Mouse (Mus musculus) neural tube, embryonic 13.5 days (tissue): ENCODE data around the gene Specc1l. TPM values are rescaled to one million over a fixed set of nuclear protein-coding genes. Genes with fewer than 3 reads are reported as not detected.

Source experiments
- ATAC-seq: fragments of 200-750 bp; cut with Nextera tagmentation; 2 replicates; pipeline ENCODE4 v1.8.0; 2017; ENCODE audit warnings: low read depth, mild to moderate bottlenecking, moderate TSS enrichment, moderate library complexity
- H3K27ac ChIP-seq: fragments of 300-500 bp; sonication (generic); replicated peaks from 2 replicates; pipeline ENCODE4 v1.5.1; 2015; ENCODE audit warnings: moderate library complexity, mild to moderate bottlenecking, inconsistent platforms
- H3K27me3 ChIP-seq: fragments of 300-500 bp; sonication (generic); 2 replicates; pipeline ENCODE4 v1.6.1; 2015; ENCODE audit warnings: mild to moderate bottlenecking, inconsistent platforms
- H3K36me3 ChIP-seq: fragments of 300-500 bp; sonication (generic); 2 replicates; pipeline ENCODE4 v1.6.1; 2015; ENCODE audit warnings: mild to moderate bottlenecking, inconsistent platforms
- H3K4me1 ChIP-seq: fragments of 300-500 bp; sonication (generic); replicated peaks from 2 replicates; pipeline ENCODE4 v1.6.1; 2015; ENCODE audit warnings: inconsistent platforms
- H3K4me2 ChIP-seq: fragments of 300-500 bp; sonication (generic); 2 replicates; pipeline ENCODE4 v1.6.1; 2015; ENCODE audit warnings: inconsistent platforms, mild to moderate bottlenecking, moderate library complexity
- H3K4me3 ChIP-seq: fragments of 300-500 bp; sonication (generic); 2 replicates; pipeline ENCODE4 v1.5.1; 2015; ENCODE audit warnings: mild to moderate bottlenecking, inconsistent platforms
- H3K9ac ChIP-seq: fragments of 300-500 bp; sonication (generic); 2 replicates; pipeline ENCODE4 v1.6.1; 2015; ENCODE audit warnings: moderate library complexity, mild to moderate bottlenecking, inconsistent platforms
- H3K9me3 ChIP-seq: fragments of 300-500 bp; sonication (generic); 2 replicates; pipeline ENCODE4 v1.6.1; 2016; ENCODE audit warnings: inconsistent platforms
- WGBS: fragments of 180-500 bp; shearing (Covaris S2); methylation state at CpG from one replicate; pipeline ENCODE4 v1.1.7; 2015; 5-methylcytosine and 5-hydroxymethylcytosine counted together
- polyA plus RNA-seq: library from polyadenylated mRNA; unstranded; fragments of >200 nt; fragmentation: Nextera tagmentation; extraction: Ambion mirVana; gene quantifications from 2 replicates; pipeline ENCODE4 v1.2.1, GENCODE M21; 2015

The Specc1l gene
- polyA plus RNA-seq, 1 experiment from 2014 or later = 28.3 TPM

- Histone ChIP-seq H3K9me3 (no peaks in the 10 kb centered on the region), H3K27me3 (peaks cover 25% of the 10 kb centered on the region), H3K4me3 (no peak overlapping the region), H3K4me1 (0 out of 2 replicates have a peak, but pooled peaks cover 10% of the 10 kb centered on the region), H3K4me2 (no peak overlapping the region), H3K36me3 (no peaks in the 10 kb centered on the region), H3K9ac (no peak overlapping the region), H3K27ac (no peak overlapping the region)
- WGBS = 65% methylated on average over 6 of the region's 6 CpGs
- no peak for ATAC-seq
Observed at GRCm38 (mm10) chr10:75322966-75323365, 111.1 kb downstream of the Specc1l start.

- Histone ChIP-seq H3K4me2 (no peak overlapping the region), H3K36me3 (no peaks in the 10 kb centered on the region), H3K4me1 (0 out of 2 replicates have a peak, but pooled peaks cover 13% of the 10 kb centered on the region), H3K9ac (no peak overlapping the region), H3K27me3 (peaks cover 15% of the 10 kb centered on the region), H3K9me3 (no peaks in the 10 kb centered on the region), H3K27ac (no peak overlapping the region), H3K4me3 (no peak overlapping the region)
- no peak for ATAC-seq
- 92% methylated on average over 8 of the region's 8 CpGs for WGBS
Observed at GRCm38 (mm10) chr10:75323986-75324385, 112.1 kb downstream of the Specc1l start.

GRCm38 (mm10) chr10:75324391-75324790 is 112.5 kb downstream of the Specc1l start:
- H3K9ac ChIP-seq = no peak overlapping the region
- no peaks in the 10 kb centered on the region for H3K36me3 ChIP-seq
- 0 out of 2 replicates have a peak, but pooled peaks cover 13% of the 10 kb centered on the region for H3K4me1 ChIP-seq
- no peak for ATAC-seq
- 70% methylated on average over 10 of the region's 10 CpGs for WGBS
- no peaks in the 10 kb centered on the region for H3K9me3 ChIP-seq
- peaks cover 11% of the 10 kb centered on the region for H3K27me3 ChIP-seq
- H3K4me3 ChIP-seq = no peak overlapping the region
- H3K27ac ChIP-seq = no peak overlapping the region
- H3K4me2 ChIP-seq = no peak overlapping the region

GRCm38 (mm10) chr10:75325821-75326220 is 113.9 kb downstream of the Specc1l start:
- no peaks in the 10 kb centered on the region for H3K36me3 ChIP-seq
- no peak for ATAC-seq
- WGBS = 95% methylated on average over 23 of the region's 23 CpGs
- no peak overlapping the region for H3K27ac ChIP-seq
- H3K4me1 ChIP-seq = 0 out of 2 replicates have a peak, but pooled peaks cover 13% of the 10 kb centered on the region
- no peak overlapping the region for H3K4me3 ChIP-seq
- no peak overlapping the region for H3K4me2 ChIP-seq
- no peaks in the 10 kb centered on the region for H3K27me3 ChIP-seq
- H3K9ac ChIP-seq = no peak overlapping the region
- H3K9me3 ChIP-seq = no peaks in the 10 kb centered on the region

DNA sequence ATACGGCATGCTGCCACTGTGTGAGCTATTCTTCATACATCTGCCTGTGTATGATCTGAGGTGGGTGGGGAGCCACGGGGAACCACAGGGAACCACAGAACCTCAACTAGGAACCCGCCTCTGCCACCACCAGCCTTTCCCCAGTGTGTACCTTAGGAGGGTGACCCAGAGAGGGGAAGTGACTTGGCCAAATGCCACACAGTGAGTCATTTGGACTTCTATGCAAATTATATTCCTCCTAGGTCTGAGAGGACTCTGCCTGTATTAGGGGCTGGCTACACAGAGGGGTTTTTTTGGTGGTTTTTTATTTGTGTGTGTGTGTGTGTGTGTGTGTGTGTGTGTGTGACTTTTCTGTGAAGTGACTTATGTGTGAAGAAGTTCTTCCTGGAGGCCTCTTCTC is 114.7 kb downstream of the Specc1l start:
- Histone ChIP-seq H3K27me3 (no peaks in the 10 kb centered on the region), H3K36me3 (no peaks in the 10 kb centered on the region), H3K4me1 (0 out of 2 replicates have a peak, but pooled peaks cover 13% of the 10 kb centered on the region), H3K9ac (no peak overlapping the region), H3K27ac (no peak overlapping the region), H3K4me3 (no peak overlapping the region), H3K9me3 (no peaks in the 10 kb centered on the region), H3K4me2 (no peak overlapping the region)
- no peak for ATAC-seq
- WGBS = 79% methylated on average over 3 of the region's 3 CpGs

- Histone ChIP-seq H3K9me3 (no peaks in the 10 kb centered on the region), H3K27me3 (no peaks in the 10 kb centered on the region), H3K4me3 (no peak overlapping the region), H3K4me1 (0 out of 2 replicates have a peak, but pooled peaks cover 13% of the 10 kb centered on the region), H3K9ac (no peak overlapping the region), H3K4me2 (no peak overlapping the region), H3K36me3 (no peaks in the 10 kb centered on the region), H3K27ac (no peak overlapping the region)
- ATAC-seq = no peak
- WGBS = 82% methylated on average over 11 of the region's 11 CpGs
Observed at GRCm38 (mm10) chr10:75327081-75327480, 115.2 kb downstream of the Specc1l start.

GRCm38 (mm10) chr10:75328201-75328704 is 116.4 kb downstream of the Specc1l start:
- no peaks in the 10 kb centered on the region for H3K36me3 ChIP-seq
- H3K9me3 ChIP-seq = no peaks in the 10 kb centered on the region
- ATAC-seq = no peak
- 27% methylated on average over 4 of the region's 4 CpGs for WGBS
- no peak overlapping the region for H3K27ac ChIP-seq
- H3K4me1 ChIP-seq = 0 out of 2 replicates have a peak, but pooled peaks cover 10% of the 10 kb centered on the region
- H3K4me2 ChIP-seq = no peak overlapping the region
- H3K27me3 ChIP-seq = no peaks in the 10 kb centered on the region
- H3K4me3 ChIP-seq = no peak overlapping the region
- no peak overlapping the region for H3K9ac ChIP-seq

DNA sequence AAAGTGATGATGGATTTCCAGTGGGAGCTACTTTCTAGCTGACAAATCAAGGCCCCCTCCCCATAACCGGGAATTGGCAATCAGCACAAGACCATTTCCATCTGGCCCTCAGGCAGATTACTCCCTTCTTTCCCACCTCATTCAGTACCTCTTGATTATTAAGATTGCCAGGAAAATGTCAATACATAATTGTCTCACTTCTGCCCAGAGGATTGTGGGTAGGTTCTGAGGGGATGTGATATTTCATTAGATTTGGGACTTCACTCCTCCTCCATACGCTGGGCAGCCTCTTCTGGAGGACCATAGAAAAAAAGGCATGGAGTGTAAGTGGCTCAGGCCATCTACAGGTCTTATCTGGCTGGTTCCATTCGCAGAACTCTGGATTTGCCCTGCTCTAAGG is 120.4 kb downstream of the Specc1l start:
- H3K27me3 ChIP-seq = no peaks in the 10 kb centered on the region
- H3K4me3 ChIP-seq = no peak overlapping the region
- peaks cover 7% of the 10 kb centered on the region; the same call in 1 of the 2 replicates for H3K4me1 ChIP-seq
- H3K36me3 ChIP-seq = no peaks in the 10 kb centered on the region
- no peak overlapping the region for H3K4me2 ChIP-seq
- no peak for ATAC-seq
- no peaks in the 10 kb centered on the region for H3K9me3 ChIP-seq
- H3K27ac ChIP-seq = no peak overlapping the region
- H3K9ac ChIP-seq = no peak overlapping the region
- WGBS = 88% methylated on average over 3 of the region's 3 CpGs

- Histone ChIP-seq H3K36me3 (no peaks in the 10 kb centered on the region), H3K4me2 (no peak overlapping the region), H3K4me1 (no peaks in the 10 kb centered on the region; the same call in 1 of the 2 replicates), H3K9me3 (no peaks in the 10 kb centered on the region), H3K9ac (no peak overlapping the region), H3K27ac (no peak overlapping the region), H3K27me3 (no peaks in the 10 kb centered on the region), H3K4me3 (no peak overlapping the region)
- 93% methylated on average over 23 of the region's 23 CpGs for WGBS
- ATAC-seq = no peak
Observed at GRCm38 (mm10) chr10:75333176-75333776, 121.4 kb downstream of the Specc1l start.

GRCm38 (mm10) chr10:75334175-75334574 is 122.3 kb downstream of the Specc1l start:
- H3K27ac ChIP-seq = no peak overlapping the region
- H3K27me3 ChIP-seq = no peaks in the 10 kb centered on the region
- 70% methylated on average over 7 of the region's 7 CpGs for WGBS
- no peak overlapping the region for H3K4me3 ChIP-seq
- H3K4me2 ChIP-seq = no peak overlapping the region
- H3K9ac ChIP-seq = no peak overlapping the region
- H3K9me3 ChIP-seq = no peaks in the 10 kb centered on the region
- no peaks in the 10 kb centered on the region for H3K36me3 ChIP-seq
- ATAC-seq = no peak
- H3K4me1 ChIP-seq = no peaks in the 10 kb centered on the region; the same call in 1 of the 2 replicates

- Histone ChIP-seq H3K9ac (no peak overlapping the region), H3K27me3 (no peaks in the 10 kb centered on the region), H3K27ac (no peak overlapping the region), H3K4me3 (no peak overlapping the region), H3K4me2 (no peak overlapping the region), H3K36me3 (no peaks in the 10 kb centered on the region), H3K9me3 (no peaks in the 10 kb centered on the region), H3K4me1 (no peaks in the 10 kb centered on the region; the same call in 1 of the 2 replicates)
- WGBS = 92% methylated on average over 6 of the region's 6 CpGs
- no peak for ATAC-seq
Observed at GRCm38 (mm10) chr10:75335075-75335474, 123.2 kb downstream of the Specc1l start.

DNA sequence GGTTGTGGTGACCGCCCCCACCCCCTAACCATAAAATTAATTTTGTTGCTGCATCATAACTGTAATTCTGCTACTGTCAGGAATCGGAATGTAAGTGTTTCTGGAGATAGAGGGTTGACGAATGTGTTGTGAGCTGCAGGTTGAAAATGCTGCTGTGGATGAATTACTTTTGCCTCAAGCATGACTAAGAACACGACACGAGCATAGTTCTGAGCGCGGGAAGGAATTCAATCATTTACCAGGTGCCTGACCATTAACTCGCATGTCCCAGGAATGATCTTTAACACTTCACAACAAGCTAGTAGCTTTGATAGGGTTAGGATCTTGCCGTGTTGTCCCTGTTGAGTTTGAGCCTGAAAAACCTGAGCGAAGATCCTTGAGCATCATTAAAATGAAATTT is 125.4 kb downstream of the Specc1l start:
- Histone ChIP-seq H3K27ac (no peak overlapping the region), H3K9ac (no peak overlapping the region), H3K4me2 (no peak overlapping the region), H3K9me3 (no peaks in the 10 kb centered on the region), H3K4me3 (no peak overlapping the region), H3K4me1 (no peaks in the 10 kb centered on the region; the same call in 1 of the 2 replicates), H3K27me3 (no peaks in the 10 kb centered on the region), H3K36me3 (no peaks in the 10 kb centered on the region)
- WGBS = 66% methylated on average over 10 of the region's 10 CpGs
- no peak for ATAC-seq

- H3K27ac ChIP-seq = no peak overlapping the region
- H3K4me1 ChIP-seq = no peaks in the 10 kb centered on the region; the same call in 1 of the 2 replicates
- no peaks in the 10 kb centered on the region for H3K36me3 ChIP-seq
- no peak for ATAC-seq
- 89% methylated on average over 5 of the region's 5 CpGs for WGBS
- no peak overlapping the region for H3K4me2 ChIP-seq
- no peaks in the 10 kb centered on the region for H3K27me3 ChIP-seq
- H3K9me3 ChIP-seq = no peaks in the 10 kb centered on the region
- H3K9ac ChIP-seq = no peak overlapping the region
- H3K4me3 ChIP-seq = no peak overlapping the region
Observed at GRCm38 (mm10) chr10:75338852-75339251, 127.0 kb downstream of the Specc1l start.
